Mouse (Mus musculus): Measurements from ENCODE around the gene Igf2bp3.
"Not testable (repeated sequence)": the region's sequence is repeated elsewhere in the genome, so short reads cannot be mapped to it uniquely, and the experiment has no call there.

The Igf2bp3 gene

DNA sequence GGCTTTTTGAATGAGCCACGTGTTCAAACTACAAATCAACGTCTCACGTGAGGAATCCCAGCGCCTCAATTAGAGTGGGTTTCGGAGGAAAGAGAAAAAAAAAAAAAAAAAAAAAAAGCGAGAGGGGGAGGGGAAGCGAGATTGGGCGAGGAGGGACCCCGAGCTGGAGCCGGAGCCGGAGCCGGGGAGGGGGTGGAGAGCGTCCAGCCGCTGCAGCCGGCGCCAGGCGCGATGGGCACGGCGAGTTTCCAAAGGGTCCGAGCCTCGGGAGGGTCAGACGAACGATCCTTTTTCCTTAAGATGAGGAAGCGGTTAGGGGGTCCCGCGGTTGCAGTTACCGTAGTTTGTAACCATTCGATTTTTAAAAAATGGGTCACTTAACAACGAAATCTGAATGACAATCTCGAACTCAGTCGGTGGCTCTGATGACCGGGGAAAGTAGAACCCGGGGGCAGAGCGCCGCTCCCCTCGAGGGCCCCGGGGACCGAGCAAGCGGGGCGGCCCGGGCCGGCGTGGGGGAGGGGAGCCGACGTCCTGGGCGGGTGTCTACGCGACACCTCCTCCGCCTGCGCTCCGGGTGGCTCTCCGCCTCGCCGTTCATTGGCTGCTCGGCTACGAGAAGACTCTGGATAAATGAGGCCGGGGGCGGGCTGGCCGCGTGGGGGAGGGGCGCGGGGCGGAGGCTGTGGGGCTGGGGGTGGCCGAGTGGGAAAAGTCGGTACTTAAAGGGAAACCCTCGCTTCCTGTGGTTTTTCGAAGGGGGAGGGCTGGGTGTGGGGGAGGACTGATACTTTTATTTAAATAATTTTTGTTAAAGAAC is at the start of gene Igf2bp3:
TSS of gene Igf2bp3 (minus strand) at position 30 of the 820 bp plus-strand sequence.
- in situ Hi-C loops (cut with MboI, MseI) = loop anchor here (10.0 to 25.0 kb wide), 2 partner anchors 170 to 1453 kb away; no protein-coding TSS in a partner anchor

DNA sequence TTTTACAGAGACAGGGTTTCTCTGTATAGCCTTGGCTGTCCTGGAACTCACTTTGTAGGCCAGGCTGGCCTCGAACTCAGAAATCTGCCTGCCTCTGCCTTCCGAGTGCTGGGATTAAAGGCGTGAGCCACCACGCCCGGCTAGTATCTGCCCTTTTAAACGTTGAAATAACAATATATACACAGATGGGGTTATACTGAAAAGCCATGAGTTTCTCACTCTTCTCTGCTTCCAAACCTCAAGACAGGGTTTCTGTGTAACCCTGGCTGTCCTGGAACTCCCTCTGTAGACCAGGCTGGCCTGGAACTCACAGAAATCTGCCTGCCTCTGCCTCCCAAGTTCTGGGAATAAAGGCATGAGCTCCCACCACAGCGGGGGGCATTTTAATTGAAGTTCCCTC is 49.7 kb upstream of the Igf2bp3 start:
- in situ Hi-C loops (cut with MboI, MseI) = not testable (repeated sequence)

DNA sequence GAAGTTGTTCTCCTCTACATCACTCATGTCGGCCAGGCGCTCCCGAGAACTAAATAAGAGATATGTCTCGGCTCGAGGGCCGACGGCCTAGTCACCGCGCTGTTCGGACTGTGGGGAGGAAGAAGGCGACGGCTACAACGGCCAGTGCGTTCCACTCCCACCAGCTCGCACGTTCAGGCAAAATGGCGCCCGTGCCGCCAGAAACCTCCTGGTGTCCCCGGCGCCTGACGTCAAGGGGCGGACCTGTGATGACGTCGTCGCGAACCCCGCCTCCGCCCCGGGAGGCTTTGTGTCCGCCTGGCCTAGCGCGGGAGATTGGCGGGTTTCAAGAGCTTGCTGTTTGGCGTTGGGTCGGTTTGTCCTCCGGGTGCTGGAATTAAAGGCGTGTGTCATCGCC is 49.1 kb upstream of the Igf2bp3 start, which contains the start of gene Tra2a:
TSS of gene Tra2a (minus strand) at position 187 of the 397 bp plus-strand sequence.
- in situ Hi-C loops (cut with MboI, MseI) = no loop called here

DNA sequence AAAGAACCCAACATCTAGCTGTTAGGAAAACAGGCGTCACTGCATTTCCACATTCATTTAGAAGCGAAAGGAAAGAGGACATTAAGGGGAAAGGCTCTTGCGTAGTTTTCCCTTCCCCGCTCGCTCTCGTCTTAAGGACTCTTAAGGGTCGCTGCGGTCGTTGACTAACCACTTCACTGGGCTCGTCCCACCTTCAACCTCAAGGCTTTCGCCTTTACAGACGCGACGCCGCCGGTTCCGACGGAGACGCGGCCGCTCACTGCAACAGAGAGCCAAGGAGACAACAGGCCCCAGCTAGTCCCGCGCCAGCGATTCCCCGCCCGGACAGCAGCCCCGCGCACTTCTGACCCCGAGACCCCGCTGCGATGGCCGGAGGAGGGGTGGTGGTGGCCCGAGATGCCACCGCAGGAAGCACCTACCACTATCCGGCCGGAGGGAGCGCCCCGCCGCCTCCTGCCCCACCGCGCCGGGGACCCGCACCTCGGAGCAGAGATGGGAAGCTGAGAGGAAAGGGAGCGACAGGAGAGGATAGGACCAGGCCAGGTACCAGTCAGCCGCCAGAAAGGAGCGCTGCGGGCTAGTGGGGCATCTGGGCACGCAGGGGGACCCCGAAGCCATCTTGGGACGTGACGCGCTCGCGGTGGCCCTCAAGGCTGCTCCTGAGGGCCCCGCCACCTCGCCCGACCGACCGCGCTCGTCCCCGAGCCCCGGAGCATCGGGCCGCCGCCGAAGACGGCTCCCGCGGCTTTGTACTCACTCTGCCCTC is 48.5 kb upstream of the Igf2bp3 start:
- in situ Hi-C loops (cut with MboI, MseI) = no loop called here

DNA sequence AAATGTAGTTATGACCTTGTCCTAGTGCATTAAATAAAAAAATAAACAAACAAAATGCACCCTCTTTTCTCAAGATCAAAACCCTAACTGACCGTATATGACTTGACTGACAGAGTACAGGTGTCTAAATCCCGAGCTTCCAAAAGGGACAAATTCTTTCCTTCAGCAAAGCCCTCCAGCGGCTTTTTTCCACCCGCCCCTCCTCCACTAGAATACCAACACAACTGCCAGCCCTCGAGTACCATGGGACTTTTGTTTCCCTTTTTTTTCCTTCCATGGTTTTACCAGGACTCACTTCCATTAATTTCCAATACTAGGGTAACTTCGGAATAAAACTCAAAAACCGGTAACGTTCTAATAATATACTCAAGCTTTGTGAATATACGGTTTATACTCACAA is 47.7 kb upstream of the Igf2bp3 start:
- in situ Hi-C loops (cut with MboI, MseI) = no loop called here

DNA sequence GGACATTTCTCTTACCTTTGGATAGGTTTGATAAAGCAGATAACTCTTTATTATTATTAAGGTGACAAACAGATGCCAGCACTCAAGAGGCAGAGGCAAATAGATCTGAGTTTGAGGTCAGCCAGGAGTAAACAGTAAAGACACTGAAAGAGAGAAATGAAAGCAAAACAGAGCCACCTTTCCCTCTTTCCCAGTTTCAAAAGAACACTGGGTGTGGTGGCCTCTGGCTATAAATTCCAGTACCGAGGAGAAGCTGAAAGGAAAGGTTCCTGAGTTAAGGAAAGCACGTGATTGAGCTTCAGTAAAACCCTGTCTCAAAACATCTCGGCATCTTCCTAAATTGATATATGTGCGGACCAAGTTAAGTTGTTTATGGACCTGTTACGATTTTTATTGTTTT is 45.0 kb upstream of the Igf2bp3 start:
- in situ Hi-C loops (cut with MboI, MseI) = no loop called here

DNA sequence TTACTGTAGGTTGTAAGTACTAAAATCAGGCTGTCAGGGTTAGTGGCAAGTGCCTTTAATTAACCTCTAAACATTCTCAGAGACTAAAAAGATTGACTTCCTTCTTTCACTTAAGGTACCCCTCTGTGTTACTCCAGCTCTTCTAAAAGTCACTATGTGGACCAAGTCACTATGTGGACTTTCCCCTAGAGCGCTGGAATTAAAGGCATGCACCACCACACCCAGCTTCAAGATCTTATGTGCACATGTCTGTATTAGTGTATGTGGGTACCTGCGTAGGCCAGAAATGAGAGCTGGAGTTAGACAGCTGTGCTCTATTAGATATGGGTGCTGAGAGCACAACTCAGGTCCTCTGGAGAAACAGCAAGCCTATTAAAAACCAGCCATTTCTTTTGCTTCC is 43.1 kb upstream of the Igf2bp3 start:
- in situ Hi-C loops (cut with MboI, MseI) = no loop called here

DNA sequence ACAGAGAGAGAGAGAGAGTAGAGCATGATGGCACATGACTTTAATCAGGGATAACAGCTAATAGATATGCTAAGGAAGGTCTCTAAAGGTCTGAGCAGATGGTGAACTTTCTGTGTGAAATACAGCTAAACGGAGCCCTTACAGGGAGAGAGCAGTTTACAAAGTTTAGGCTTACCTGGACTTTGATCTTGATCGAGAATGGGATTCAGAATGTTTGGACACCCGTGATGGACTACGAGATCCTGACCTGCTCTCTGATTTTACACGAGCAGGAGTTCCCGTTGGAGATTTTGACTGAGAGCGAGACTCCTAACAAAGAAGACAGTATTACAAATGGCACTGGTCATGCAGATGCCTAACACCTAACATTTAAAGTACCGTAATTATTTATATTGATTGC is 37.5 kb upstream of the Igf2bp3 start:
- in situ Hi-C loops (cut with MboI, MseI) = no loop called here

DNA sequence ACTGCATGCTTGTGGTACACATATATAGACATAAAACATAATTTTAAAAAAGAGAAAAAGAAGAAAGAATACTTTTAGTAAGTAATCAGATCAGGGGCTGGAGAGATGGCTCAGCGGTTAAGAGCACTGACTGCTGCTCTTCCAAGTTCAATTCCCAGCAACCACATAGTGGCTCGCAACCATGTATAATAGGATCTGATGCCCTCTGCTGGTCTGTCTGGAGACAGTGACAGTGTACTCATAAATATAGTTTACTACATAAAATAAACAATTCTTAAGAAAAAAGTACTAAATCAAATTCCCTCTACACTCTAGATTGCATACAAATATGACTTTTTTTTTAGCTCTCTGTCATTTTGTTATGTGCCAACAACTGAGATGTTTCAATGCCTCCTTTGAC is 36.4 kb upstream of the Igf2bp3 start:
- in situ Hi-C loops (cut with MboI, MseI) = no loop called here

DNA sequence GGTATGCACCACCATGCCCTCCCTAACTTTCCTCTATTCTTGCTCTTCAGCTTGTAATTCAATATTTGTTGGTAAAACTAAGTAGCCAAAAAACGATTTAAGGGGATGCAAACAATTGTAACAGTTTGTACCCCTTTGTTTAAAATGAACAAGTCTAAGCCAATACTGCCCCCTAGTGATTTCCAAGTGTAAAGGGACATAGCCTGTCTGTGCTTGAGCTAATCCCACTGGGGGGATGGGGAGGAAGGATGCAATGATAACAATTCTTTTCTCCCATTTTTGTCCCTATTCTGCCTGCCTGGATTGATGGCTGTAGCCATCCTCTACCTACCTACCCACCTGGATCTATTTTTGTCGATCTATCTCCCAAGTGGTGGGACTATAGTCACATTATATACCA is 32.5 kb upstream of the Igf2bp3 start:
- in situ Hi-C loops (cut with MboI, MseI) = no loop called here

DNA sequence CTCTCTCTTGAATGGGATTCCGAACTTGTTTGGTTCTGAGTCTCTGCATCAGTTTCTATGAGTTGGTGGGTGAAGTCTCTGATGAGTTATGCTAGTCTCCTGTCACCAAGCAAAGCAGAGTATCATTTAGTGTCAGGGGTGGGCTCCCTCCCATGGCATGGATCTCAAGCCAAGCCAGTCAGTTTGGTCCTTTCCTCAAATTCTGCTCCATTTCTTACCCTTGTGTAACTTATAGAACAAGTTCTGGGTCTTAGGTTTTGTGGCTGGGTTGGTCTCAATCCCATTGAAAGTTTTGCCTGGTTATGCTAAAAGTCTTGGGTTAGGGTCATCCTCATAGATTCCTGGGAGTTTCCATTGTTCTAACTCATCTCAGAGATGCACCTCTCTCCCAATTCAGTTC is 27.6 kb upstream of the Igf2bp3 start:
- in situ Hi-C loops (cut with MboI, MseI) = no loop called here

DNA sequence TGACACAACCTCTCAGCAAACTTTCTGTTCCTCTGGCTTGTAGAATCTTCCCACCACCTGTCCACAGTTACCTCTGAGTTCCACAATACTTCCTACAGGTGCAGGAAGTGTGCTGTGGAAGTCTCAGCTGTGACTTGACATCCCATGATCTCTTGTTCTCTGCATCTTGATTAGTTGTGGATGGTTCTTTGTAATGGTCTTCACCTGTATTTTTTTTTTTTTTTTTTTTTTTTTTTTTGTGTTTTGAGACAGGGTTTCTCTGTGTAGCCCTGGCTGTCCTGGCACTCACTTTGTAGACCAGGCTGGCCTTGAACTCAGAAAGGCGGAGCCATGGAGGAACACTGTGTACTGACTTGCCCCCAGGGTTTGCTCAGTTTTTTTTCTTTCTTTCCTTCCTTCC is 26.8 kb upstream of the Igf2bp3 start:
- in situ Hi-C loops (cut with MboI, MseI) = no loop called here

DNA sequence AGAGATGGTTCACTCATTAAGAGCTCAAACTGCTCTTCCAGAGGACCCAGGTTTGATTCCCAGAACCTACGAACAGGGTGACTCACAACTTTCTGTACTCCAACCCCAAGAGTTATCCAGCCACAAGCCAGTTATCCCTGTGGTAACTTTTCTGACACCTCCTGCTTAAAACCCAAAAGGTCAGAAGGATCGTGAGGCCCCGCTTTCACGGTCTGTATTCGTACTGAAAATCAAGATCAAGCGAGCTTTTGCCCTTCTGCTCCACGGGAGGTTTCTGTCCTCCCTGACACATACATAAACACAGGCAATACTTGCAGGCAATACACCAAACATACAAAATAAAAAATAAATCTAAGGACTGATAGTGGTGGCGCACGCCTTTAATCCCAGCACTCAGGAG is 21.6 kb upstream of the Igf2bp3 start:
- in situ Hi-C loops (cut with MboI, MseI) = loop anchor here (10.0 kb wide), 1 partner anchor 182 kb away; no protein-coding TSS in a partner anchor

DNA sequence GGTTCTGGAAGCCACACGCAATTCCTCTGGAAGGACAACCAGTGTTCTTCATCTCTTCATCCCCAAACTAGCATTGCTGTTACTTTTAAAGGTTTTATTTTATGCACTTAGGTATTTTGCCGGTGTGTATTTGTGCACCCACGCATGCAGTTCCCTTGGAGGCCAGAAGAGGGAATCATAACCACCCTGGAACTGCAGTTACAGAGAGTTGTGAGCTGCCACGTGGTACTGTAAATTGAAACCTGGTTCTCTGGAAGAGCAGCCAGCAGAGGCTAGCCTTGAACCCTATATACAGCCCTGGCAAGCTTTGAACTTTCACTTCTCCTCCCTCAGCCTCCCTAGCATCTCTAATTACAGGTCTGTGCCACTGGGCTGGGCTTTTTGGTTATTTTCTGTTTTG is 18.6 kb upstream of the Igf2bp3 start:
- in situ Hi-C loops (cut with MboI, MseI) = loop anchor here (5.0 to 10.0 kb wide), 2 partner anchors 159 to 179 kb away; no protein-coding TSS in a partner anchor

DNA sequence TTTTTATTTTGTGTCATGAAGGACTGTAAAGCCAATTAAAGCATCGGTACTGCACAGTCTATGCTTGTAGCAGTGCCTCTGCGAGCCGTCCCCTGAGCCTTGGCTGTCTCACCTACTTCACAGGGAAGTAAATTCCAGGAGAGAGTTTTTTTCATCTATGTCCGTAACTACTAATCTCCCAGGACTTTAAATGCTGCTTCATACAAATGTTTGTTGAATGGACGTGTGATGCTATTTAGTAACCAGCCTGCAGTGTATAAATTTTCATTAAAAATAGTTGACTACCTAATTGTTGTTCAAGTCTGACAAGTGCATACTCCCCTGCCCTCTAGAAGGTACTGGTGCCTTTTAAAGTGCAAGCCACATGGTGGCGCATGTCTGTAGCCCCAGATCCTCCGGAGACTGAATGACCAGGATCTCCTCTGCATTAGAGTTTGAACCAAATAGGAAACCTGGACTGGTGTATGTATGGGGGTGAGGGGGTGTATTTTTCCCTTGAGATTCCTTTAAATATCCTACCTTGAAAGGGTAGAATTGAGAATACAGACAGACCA is 13.4 kb upstream of the Igf2bp3 start:
- in situ Hi-C loops (cut with MboI, MseI) = no loop called here

DNA sequence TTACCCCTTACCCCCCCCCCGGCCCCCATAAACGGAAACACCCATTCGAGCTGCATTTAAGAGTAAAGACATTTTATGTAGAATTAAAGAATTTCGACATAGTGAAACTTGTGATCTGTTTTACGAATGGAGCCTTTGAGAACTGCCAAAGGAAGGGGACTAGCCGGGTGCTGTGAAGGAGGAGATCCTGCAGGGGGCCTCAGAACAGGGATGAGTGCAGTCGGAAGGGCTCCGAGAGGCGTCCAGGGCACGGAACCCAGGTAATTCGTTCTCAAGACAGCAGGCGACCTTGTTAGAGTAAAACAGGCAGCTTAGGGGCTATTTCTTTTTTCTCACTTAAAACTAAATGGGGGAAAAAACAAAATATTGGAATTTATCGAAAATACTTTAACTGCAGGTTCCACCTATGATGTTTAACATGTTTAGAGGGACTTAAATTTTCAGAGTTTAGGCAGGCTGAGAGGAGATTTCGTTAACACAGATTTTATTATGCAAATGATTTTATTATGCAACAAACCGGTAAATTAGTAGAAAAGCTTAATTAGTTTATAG is 12.5 kb upstream of the Igf2bp3 start:
- in situ Hi-C loops (cut with MboI, MseI) = no loop called here

DNA sequence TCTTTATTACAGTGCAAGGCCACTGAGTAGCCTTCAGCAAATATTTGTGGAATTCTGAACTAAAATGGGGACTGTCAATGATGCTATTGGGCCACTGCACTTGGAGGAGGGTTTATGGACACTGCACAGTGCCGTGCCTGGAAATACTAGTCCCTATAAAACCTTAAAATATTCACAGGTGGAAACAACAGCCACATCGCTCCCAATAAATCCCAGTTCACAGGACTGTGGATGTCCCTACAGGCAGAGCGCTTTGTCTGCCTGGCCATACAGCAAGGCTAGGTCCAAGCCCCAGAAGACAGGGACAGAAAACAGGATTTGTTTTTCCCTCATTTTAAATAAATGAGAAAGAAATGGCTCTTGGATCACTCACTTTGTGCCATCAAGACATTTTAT is 11.0 kb upstream of the Igf2bp3 start:
- in situ Hi-C loops (cut with MboI, MseI) = no loop called here

DNA sequence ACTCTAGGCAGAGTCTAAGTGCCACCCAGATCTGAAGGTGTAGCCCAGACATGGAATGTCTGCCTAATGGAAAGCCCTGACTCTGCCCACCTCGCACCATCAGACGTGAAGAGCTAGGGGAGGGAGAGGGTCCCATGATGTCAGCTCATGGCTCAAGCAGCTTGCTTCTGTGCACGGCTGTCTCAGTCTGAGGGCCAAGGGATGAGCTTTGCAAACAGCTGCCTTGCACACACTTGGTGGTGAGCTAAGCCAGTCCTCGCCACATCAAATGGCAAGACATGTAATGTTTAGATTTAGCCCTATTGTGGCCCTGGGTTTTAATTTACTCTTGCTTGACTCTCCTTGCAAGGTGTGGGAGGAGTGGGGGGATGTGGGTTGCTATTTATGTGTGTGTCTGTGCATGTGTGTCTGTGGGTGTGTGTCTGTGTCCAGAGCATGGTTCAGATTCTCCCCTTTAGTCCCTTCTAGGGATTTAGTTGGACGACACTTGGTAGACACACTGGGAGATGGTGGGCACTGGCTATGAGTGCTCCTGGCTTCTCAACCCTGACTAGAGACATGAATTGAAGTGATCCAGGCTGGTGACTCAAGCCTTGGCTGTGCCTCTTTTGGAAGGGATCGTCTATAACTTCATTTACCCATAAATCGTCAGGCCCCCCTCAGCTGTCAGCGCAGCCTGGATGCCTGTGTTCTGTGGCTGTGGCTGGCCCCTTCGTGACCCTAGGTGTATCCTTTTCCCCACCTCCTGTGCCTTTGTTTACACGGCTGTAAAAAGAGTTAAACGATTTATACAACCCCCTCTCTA is 10.4 kb upstream of the Igf2bp3 start:
- in situ Hi-C loops (cut with MboI, MseI) = loop anchor here (25.0 kb wide), 1 partner anchor 1463 kb away; no protein-coding TSS in a partner anchor

DNA sequence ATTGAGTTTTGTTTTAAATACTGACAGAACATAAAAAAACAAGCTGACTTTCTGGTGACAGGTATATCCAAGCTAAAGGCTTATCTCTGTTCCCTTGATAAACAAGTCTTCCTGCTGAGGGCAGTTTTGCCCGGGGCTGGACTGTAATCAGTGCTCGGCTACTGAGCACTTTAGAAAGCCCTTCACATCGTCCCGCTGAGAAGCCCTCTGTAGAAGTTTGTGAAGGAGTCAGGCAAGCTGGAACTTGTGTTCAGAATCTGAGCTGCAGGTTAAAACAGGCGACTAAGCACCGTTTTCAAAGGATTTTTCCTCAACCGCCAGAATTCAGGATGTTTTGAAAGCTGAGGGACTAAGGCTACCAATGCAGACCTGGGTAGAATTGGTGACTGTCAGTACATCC is 7.1 kb upstream of the Igf2bp3 start:
- in situ Hi-C loops (cut with MboI, MseI) = loop anchor here (25.0 kb wide), 1 partner anchor 1460 kb away; no protein-coding TSS in a partner anchor

DNA sequence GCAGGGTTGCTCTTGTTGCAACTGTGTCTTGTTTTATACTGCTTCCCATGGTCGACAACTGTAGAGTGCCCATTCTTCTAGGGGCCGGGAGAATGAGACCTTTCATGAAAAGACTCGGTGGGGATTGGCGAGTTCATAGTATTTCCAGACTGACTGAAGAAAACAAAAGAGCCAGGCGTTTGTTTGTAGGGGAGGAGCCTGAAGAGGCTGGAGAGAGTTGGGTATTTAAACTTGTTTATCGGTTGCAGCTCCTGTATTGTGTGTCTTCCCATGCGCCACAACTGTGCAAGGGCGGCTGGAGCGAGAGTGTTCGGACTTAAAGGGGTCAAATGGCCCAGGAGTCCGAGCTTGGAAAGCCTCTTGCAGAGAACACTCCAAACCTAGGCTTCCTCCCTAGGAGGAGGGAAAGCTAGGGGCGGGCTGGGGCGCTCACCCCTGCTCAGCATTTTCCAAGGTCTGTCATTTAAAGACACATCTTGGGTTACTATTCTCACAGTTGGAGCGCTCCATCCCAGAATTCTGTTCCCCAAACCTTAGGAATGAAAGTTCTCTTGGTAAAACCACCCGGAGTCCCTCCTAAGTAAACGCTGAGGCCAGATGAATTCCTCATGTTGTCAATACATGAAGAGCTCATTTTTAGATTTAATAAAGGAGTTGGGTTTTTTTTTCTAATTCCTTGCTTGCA is 5.3 kb upstream of the Igf2bp3 start:
- in situ Hi-C loops (cut with MboI, MseI) = loop anchor here (10.0 to 25.0 kb wide), 2 partner anchors 175 to 1458 kb away; no protein-coding TSS in a partner anchor

Data from T-helper 2 cell (primary cell).